Mouse (Mus musculus) brain, embryonic 14.5 days (tissue): ENCODE measurements at regions not wholly inside any gene's neighbourhood (a gene's known extent, or its start where the extent isn't known, plus 50 kb on each side); places are given as distances from the start of the nearest gene placed in this dataset.

Source experiments
- DNase-seq: peaks from one replicate; pipeline ENCODE4 v3.0.0-alpha.2; 2011; ENCODE audit warnings: low read depth
- CTCF ChIP-seq: fragments of 200-500 bp; IDR thresholded peaks from 2 replicates; pipeline ENCODE4 v1.5.1; 2012; ENCODE audit warnings: inconsistent platforms, mild to moderate bottlenecking, moderate library complexity, borderline replicate concordance; ENCODE audit not compliant: insufficient read depth, insufficient read length; ENCODE audit errors: extremely low read depth
- POLR2A ChIP-seq: fragments of 200-500 bp; IDR thresholded peaks from 2 replicates; pipeline ENCODE4 v1.6.1; 2012; ENCODE audit warnings: mild to moderate bottlenecking, inconsistent platforms, borderline replicate concordance; ENCODE audit not compliant: poor library complexity, insufficient read depth, insufficient read length, severe bottlenecking; ENCODE audit errors: extremely low read depth

GRCm38 (mm10) chr16:51169294-51169693 is 578.3 kb upstream of the Ccdc54 start:
- no peak for DNase-seq
- TF ChIP-seq POLR2A (no peak), CTCF (peak; percentile 8; the same call in 1 of the 2 replicates)

- DNase-seq: peak; percentile 9
- TF ChIP-seq POLR2A (no peak), CTCF (no peak)
Measured at GRCm38 (mm10) chr16:51160768-51161167, 569.8 kb upstream of the Ccdc54 start.

- TF ChIP-seq POLR2A: no peak
- TF ChIP-seq CTCF: no peak
- DNase-seq: no peak
Measured at GRCm38 (mm10) chr16:51138575-51138974, 547.6 kb upstream of the Ccdc54 start.

- DNase-seq: peak; percentile 26
- TF ChIP-seq CTCF (no peak), POLR2A (no peak)
Measured at GRCm38 (mm10) chr16:51119835-51120234, 528.9 kb upstream of the Ccdc54 start.

- DNase-seq: peak; percentile 12
- no peak for TF ChIP-seq CTCF
- TF ChIP-seq POLR2A: no peak
Measured at GRCm38 (mm10) chr16:51118365-51118764, 527.4 kb upstream of the Ccdc54 start.

- DNase-seq: peak; percentile 64
Measured at GRCm38 (mm10) chr16:51117836-51118235, 526.9 kb upstream of the Ccdc54 start.

GRCm38 (mm10) chr16:51109864-51110263 is 518.9 kb upstream of the Ccdc54 start:
- no peak for TF ChIP-seq CTCF
- TF ChIP-seq POLR2A: no peak
- no peak for DNase-seq

More at GRCm38 (mm10) chr16:51117836-51118235, 526.9 kb upstream of the Ccdc54 start:
- TF ChIP-seq CTCF (no peak), POLR2A (no peak)

GRCm38 (mm10) chr16:51107421-51107820 is 516.5 kb upstream of the Ccdc54 start:
- no peak for DNase-seq
- TF ChIP-seq CTCF (no peak), POLR2A (no peak)

GRCm38 (mm10) chr16:51086556-51086955 is 495.6 kb upstream of the Ccdc54 start:
- DNase-seq: peak; percentile 57
- TF ChIP-seq CTCF (no peak), POLR2A (no peak)

- DNase-seq: no peak
- no peak for TF ChIP-seq CTCF
- TF ChIP-seq POLR2A: no peak
Measured at GRCm38 (mm10) chr16:51080146-51080545, 489.2 kb upstream of the Ccdc54 start.

GRCm38 (mm10) chr16:51048650-51049049 is 457.7 kb upstream of the Ccdc54 start:
- TF ChIP-seq POLR2A (no peak), CTCF (no peak)
- no peak for DNase-seq

GRCm38 (mm10) chr16:51048169-51048568 is 457.2 kb upstream of the Ccdc54 start:
- TF ChIP-seq POLR2A (no peak), CTCF (no peak)
- no peak for DNase-seq
